Mouse (Mus musculus) limb, embryonic 10.5 days (tissue): ENCODE measurements at regions not wholly inside any gene's neighbourhood (a gene's known extent, or its start where the extent isn't known, plus 50 kb on each side); places are given as distances from the start of the nearest gene placed in this dataset.

Experiments used
- DNase-seq: peaks from one replicate; pipeline ENCODE4 v3.0.0-alpha.2; 2017; ENCODE audit warnings: low spot score
- H3K27ac ChIP-seq: fragments of 300-500 bp; sonication (generic); 2 replicates; pipeline ENCODE4 v1.5.1; 2016; ENCODE audit warnings: mild to moderate bottlenecking
- H3K27me3 ChIP-seq: fragments of 300-500 bp; sonication (generic); 2 replicates; pipeline ENCODE4 v1.6.1; 2016; ENCODE audit warnings: low read depth, mild to moderate bottlenecking; ENCODE audit not compliant: poor library complexity, severe bottlenecking
- H3K36me3 ChIP-seq: fragments of 300-500 bp; sonication (generic); 2 replicates; pipeline ENCODE4 v1.6.1; 2016; ENCODE audit warnings: mild to moderate bottlenecking, moderate library complexity
- H3K4me1 ChIP-seq: fragments of 300-500 bp; sonication (generic); 2 replicates; pipeline ENCODE4 v1.6.1; 2016
- H3K4me3 ChIP-seq: fragments of 300-500 bp; sonication (generic); 2 replicates; pipeline ENCODE4 v1.5.1; 2016; ENCODE audit warnings: mild to moderate bottlenecking, moderate library complexity
- H3K9me3 ChIP-seq: fragments of 300-500 bp; sonication (generic); replicated peaks from 2 replicates; pipeline ENCODE4 v1.6.1; 2016; ENCODE audit warnings: mild to moderate bottlenecking
- WGBS: fragments of 180-500 bp; shearing (Covaris S2); methylation state at CpG from one replicate; pipeline ENCODE4 v1.1.7; 2016; 5-methylcytosine and 5-hydroxymethylcytosine counted together

GRCm38 (mm10) chr14:48836071-48836470 is 162.5 kb upstream of the Otx2 start:
- Histone ChIP-seq H3K9me3 (no peaks in the 10 kb centered on the region), H3K4me1 (peaks cover 15% of the 10 kb centered on the region), H3K4me3 (no peak overlapping the region), H3K27ac (no peak overlapping the region), H3K27me3 (no peaks in the 10 kb centered on the region), H3K36me3 (no peaks in the 10 kb centered on the region)
- WGBS, result 42% methylated on average over 2 of the region's 2 CpGs
- DNase-seq, result no peak

GRCm38 (mm10) chr14:48834416-48834815 is 160.8 kb upstream of the Otx2 start:
- no peak overlapping the region for H3K4me3 ChIP-seq
- H3K27ac ChIP-seq, result no peak overlapping the region
- WGBS, result 98% methylated on average over 2 of the region's 2 CpGs
- H3K27me3 ChIP-seq, result no peaks in the 10 kb centered on the region
- no peaks in the 10 kb centered on the region for H3K36me3 ChIP-seq
- no peak for DNase-seq
- H3K4me1 ChIP-seq, result peaks cover 15% of the 10 kb centered on the region
- H3K9me3 ChIP-seq, result no peaks in the 10 kb centered on the region

DNA sequence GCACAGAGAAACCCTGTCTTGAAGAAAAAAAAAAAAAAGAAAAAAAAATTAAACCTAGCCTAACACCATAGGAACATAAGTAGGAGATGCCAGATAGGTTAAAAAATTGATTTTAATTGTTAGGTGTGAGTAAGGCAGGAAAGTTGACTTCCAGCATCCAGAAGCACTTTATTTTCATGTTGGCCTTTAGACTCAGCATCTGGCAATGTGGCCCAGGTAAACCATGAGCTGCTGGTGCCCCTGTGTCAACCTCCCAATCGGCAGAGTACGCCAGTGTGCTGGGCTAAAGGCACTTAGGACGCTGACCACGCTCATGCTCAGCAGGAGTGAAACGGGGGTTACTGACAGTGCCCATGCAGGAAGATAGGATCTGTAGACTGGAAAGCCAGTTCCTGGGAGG is 152.8 kb upstream of the Otx2 start:
- Histone ChIP-seq H3K27me3 (no peaks in the 10 kb centered on the region), H3K4me1 (no peaks in the 10 kb centered on the region), H3K4me3 (no peak overlapping the region), H3K27ac (no peak overlapping the region), H3K9me3 (no peaks in the 10 kb centered on the region), H3K36me3 (no peaks in the 10 kb centered on the region)
- 74% methylated on average over 5 of the region's 5 CpGs for WGBS
- no peak for DNase-seq

DNA sequence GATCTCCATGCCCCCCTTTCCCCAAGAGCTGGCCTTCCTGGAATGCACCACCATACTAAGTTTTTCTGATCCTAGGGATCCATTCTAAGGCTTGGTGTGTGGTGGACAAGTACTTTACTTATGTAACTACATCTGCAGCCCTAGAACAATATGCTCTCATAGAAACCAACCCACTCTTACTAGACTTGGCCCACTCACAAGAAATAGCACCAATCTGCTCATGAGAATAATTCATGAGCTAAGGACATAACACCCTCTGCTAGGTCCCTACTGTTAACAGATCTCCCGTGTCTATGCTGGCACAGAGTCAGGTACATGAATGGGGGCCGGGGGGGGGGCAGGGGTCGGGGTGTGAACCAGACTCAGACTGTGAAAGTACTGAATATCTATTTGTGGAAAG is 150.8 kb upstream of the Otx2 start:
- Histone ChIP-seq H3K27ac (no peak overlapping the region), H3K4me3 (no peak overlapping the region), H3K9me3 (no peaks in the 10 kb centered on the region), H3K4me1 (no peaks in the 10 kb centered on the region), H3K36me3 (no peaks in the 10 kb centered on the region), H3K27me3 (no peaks in the 10 kb centered on the region)
- 75% methylated on average over 3 of the region's 3 CpGs for WGBS
- DNase-seq, result no peak

DNA sequence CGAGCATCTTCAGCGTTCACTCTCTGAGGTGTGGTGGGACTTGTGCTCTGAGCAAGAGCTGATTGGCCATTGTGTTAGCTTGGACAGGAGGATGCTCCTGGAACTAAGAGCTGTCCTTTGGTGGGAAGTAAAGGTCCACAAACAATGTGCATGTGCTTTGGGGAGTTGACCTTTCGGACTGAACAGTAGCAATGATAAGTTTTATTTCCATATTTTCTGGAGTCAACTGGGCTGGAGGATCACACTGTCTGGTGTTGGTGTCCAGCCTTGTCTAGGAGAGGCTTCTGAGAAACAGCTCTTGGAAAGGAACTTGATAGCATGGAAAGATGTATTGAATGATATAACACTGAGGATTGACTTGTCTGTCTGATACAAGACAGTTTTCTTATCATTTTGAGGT is 142.3 kb upstream of the Otx2 start:
- Histone ChIP-seq H3K9me3 (no peaks in the 10 kb centered on the region), H3K4me3 (no peak overlapping the region), H3K27me3 (no peaks in the 10 kb centered on the region), H3K27ac (no peak overlapping the region), H3K36me3 (no peaks in the 10 kb centered on the region), H3K4me1 (0 out of 2 replicates have a peak, but pooled peaks cover 3% of the 10 kb centered on the region)
- DNase-seq, result no peak
- WGBS, result 92% methylated on average over 3 of the region's 3 CpGs

DNA sequence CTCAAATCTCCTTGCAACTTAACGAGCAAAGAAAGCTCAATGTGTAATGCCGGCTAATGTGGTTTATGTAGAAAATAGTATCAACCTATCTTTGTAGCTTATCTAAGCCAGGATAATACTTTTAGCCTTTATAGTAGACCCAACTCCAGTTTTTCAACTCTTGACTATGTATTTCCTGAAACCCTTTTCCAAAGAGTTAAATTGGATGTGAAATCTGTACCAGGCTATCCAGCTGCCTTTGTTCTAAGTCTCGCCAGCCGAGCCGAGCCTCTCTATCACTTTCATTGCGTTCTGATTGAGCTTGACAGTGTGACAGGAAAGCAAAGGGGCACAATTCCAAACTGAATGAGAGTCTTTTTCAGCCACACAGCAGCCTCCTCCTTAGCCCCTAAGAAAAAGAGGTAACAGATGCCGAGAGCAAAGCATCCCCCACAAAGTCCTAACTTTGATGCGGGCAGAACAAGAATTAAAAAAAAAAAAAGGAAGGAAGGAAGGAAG is 141.7 kb upstream of the Otx2 start:
- no peak for DNase-seq
- Histone ChIP-seq H3K4me3 (no peak overlapping the region), H3K4me1 (0 out of 2 replicates have a peak, but pooled peaks cover 3% of the 10 kb centered on the region), H3K27me3 (no peaks in the 10 kb centered on the region), H3K36me3 (no peaks in the 10 kb centered on the region), H3K9me3 (no peaks in the 10 kb centered on the region), H3K27ac (no peak overlapping the region)
- 68% methylated on average over 8 of the region's 8 CpGs for WGBS

DNA sequence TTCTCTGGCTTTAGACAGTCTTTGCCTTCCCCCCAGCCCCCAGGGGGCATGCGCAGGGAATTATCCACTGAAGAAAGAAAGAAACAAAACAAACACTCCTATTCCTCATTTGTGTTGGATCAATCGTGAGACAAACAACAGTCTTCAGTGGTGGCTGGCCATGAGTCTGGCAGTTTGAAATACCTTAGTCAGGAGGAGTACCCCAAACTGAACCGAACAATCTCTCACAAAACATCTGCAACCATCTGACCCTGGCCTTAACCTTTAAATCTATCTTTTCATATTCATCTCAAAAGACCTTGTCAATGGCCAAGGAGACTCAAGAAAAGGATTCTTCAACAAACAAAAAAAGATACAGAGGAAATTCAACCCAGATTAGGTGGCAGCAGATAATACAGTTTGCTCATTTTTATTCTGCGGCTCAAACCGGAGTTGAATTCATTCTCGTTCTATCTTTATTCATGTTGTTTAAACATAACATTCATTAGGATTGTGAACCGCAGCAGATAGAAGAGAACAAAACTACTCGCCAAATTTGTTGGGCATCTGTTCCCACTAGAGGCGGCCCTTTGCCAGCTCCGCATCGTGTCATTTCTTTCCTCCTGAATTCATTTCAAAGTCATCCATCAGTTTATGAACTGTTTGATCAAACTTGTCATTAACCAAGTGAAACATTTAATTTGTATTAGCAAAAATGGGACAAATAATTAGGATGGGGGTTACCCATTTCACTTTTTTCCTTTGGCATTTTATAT is 139.3 kb upstream of the Otx2 start:
- no peaks in the 10 kb centered on the region for H3K36me3 ChIP-seq
- H3K9me3 ChIP-seq, result no peaks in the 10 kb centered on the region
- H3K27me3 ChIP-seq, result no peaks in the 10 kb centered on the region
- DNase-seq, result no peak
- WGBS, result 89% methylated on average over 11 of the region's 11 CpGs
- H3K27ac ChIP-seq, result no peak overlapping the region
- H3K4me1 ChIP-seq, result 0 out of 2 replicates have a peak, but pooled peaks cover 3% of the 10 kb centered on the region
- H3K4me3 ChIP-seq, result no peak overlapping the region

DNA sequence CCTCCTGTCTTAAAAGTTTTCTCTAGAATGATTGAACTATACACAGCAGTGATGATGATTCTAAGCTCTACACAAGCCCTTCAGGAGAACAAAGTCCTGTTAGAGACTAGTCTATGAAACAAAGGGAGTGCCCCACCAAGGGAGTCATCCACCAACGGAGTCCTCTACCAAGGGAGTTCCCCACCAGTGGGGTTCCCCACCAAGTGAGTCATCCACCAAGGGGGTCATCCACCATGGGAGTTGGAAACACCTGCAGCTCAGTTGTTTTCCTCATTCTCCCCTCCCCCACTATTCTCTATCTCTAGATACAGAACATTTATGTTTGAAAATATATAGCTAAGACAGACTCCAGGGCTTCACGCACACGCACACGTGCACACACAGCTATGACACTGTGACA is 130.5 kb upstream of the Otx2 start:
- no peaks in the 10 kb centered on the region for H3K9me3 ChIP-seq
- no peaks in the 10 kb centered on the region for H3K36me3 ChIP-seq
- 91% methylated on average over 4 of the region's 4 CpGs for WGBS
- DNase-seq, result no peak
- peaks cover 19% of the 10 kb centered on the region for H3K4me1 ChIP-seq
- H3K27ac ChIP-seq, result no peak overlapping the region
- H3K27me3 ChIP-seq, result peaks cover 4% of the 10 kb centered on the region; the same call in 1 of the 2 replicates
- H3K4me3 ChIP-seq, result no peak overlapping the region

DNA sequence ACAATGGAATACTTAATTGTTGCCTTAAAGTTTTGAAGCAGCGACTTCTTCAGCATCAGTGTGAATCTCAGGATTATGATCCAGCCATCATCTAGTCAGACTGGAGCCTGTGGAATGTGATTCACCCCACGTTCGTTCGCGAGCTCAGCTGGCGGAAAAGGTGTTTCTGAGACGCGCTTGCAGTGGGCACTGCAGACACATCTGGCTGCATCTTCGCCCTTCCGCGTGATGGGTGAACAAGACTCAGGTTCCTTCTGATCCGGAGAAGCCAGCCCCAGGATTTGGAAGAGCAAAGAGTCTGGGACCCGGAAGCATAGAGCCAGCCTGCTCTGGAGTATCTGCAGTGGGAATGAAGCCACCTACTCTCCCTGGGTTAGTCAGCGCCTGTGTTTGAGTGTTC is 127.7 kb upstream of the Otx2 start:
- H3K4me1 ChIP-seq, result peaks cover 19% of the 10 kb centered on the region
- WGBS, result 53% methylated on average over 14 of the region's 14 CpGs
- no peak overlapping the region for H3K4me3 ChIP-seq
- no peaks in the 10 kb centered on the region for H3K9me3 ChIP-seq
- no peak for DNase-seq
- peaks cover 4% of the 10 kb centered on the region; the same call in 1 of the 2 replicates for H3K27me3 ChIP-seq
- no peaks in the 10 kb centered on the region for H3K36me3 ChIP-seq
- H3K27ac ChIP-seq, result no peak overlapping the region

- Histone ChIP-seq H3K27me3 (peaks cover 4% of the 10 kb centered on the region; the same call in 1 of the 2 replicates), H3K4me1 (peaks cover 19% of the 10 kb centered on the region), H3K9me3 (no peaks in the 10 kb centered on the region), H3K36me3 (no peaks in the 10 kb centered on the region), H3K27ac (no peak overlapping the region), H3K4me3 (no peak overlapping the region)
- 29% methylated on average over 5 of the region's 5 CpGs for WGBS
- DNase-seq, result no peak
Observed at GRCm38 (mm10) chr14:48800857-48801256, 127.2 kb upstream of the Otx2 start.

GRCm38 (mm10) chr14:48800100-48800449 is 126.5 kb upstream of the Otx2 start:
- H3K27ac ChIP-seq, result no peak overlapping the region
- no peak for DNase-seq
- H3K4me3 ChIP-seq, result no peak overlapping the region

GRCm38 (mm10) chr14:48799442-48800099 is 126.0 kb upstream of the Otx2 start:
- Histone ChIP-seq H3K4me3 (no peak overlapping the region), H3K27me3 (peaks cover 4% of the 10 kb centered on the region; the same call in 1 of the 2 replicates), H3K36me3 (no peaks in the 10 kb centered on the region), H3K4me1 (peaks cover 19% of the 10 kb centered on the region), H3K27ac (no peak overlapping the region), H3K9me3 (no peaks in the 10 kb centered on the region)
- 42% methylated on average over 10 of the region's 10 CpGs for WGBS
- DNase-seq, result no peak

More at GRCm38 (mm10) chr14:48800100-48800449, 126.5 kb upstream of the Otx2 start:
- WGBS, result 45% methylated on average over 4 of the region's 4 CpGs
- peaks cover 4% of the 10 kb centered on the region; the same call in 1 of the 2 replicates for H3K27me3 ChIP-seq
- no peaks in the 10 kb centered on the region for H3K36me3 ChIP-seq
- H3K9me3 ChIP-seq, result no peaks in the 10 kb centered on the region
- peaks cover 19% of the 10 kb centered on the region for H3K4me1 ChIP-seq

- Histone ChIP-seq H3K4me1 (no peaks in the 10 kb centered on the region), H3K27me3 (no peaks in the 10 kb centered on the region), H3K36me3 (no peaks in the 10 kb centered on the region), H3K4me3 (no peak overlapping the region), H3K27ac (no peak overlapping the region), H3K9me3 (no peaks in the 10 kb centered on the region)
- WGBS, result 88% methylated on average over 5 of the region's 5 CpGs
- no peak for DNase-seq
Observed at GRCm38 (mm10) chr14:48791507-48791906, 117.9 kb upstream of the Otx2 start.
